Mouse (Mus musculus) neural tube, embryonic 14.5 days (tissue): ENCODE results near the gene Lmo2. TPM values are rescaled to one million over a fixed set of nuclear protein-coding genes. Genes with fewer than 3 reads are reported as not detected.
"Not testable (repeated sequence)": the region's sequence is repeated elsewhere in the genome, so short reads cannot be mapped to it uniquely, and the experiment has no call there.

Experiments used
- ATAC-seq: fragments of 200-750 bp; cut with Nextera tagmentation; 2 replicates; pipeline ENCODE4 v1.8.0; 2017; ENCODE audit warnings: low read depth, mild to moderate bottlenecking, moderate TSS enrichment, moderate library complexity
- H3K27ac ChIP-seq: fragments of 300-500 bp; sonication (generic); 2 replicates; pipeline ENCODE4 v1.5.1; 2014; ENCODE audit warnings: low read depth, mild to moderate bottlenecking, control low read depth, low read length, moderate library complexity, mixed read lengths
- H3K27me3 ChIP-seq: fragments of 300-500 bp; sonication (generic); 2 replicates; pipeline ENCODE4 v1.6.1; 2014; ENCODE audit warnings: low read length; ENCODE audit not compliant: control insufficient read depth, insufficient read depth
- H3K36me3 ChIP-seq: fragments of 300-500 bp; sonication (generic); 2 replicates; pipeline ENCODE4 v1.6.1; 2014; ENCODE audit warnings: low read length, mixed read lengths; ENCODE audit not compliant: control insufficient read depth, insufficient read depth
- H3K4me1 ChIP-seq: fragments of 300-500 bp; sonication (generic); 2 replicates; pipeline ENCODE4 v1.6.1; 2014; ENCODE audit warnings: low read length; ENCODE audit not compliant: control insufficient read depth, insufficient read depth
- H3K4me2 ChIP-seq: fragments of 300-500 bp; sonication (generic); 2 replicates; pipeline ENCODE4 v1.6.1; 2014; ENCODE audit warnings: mild to moderate bottlenecking, low read depth, low read length, control low read depth
- H3K4me3 ChIP-seq: fragments of 300-500 bp; sonication (generic); 2 replicates; pipeline ENCODE4 v1.5.1; 2014; ENCODE audit warnings: low read depth, low read length, control low read depth, mixed read lengths
- H3K9ac ChIP-seq: fragments of 300-500 bp; sonication (generic); replicated peaks from 2 replicates; pipeline ENCODE4 v1.6.1; 2014; ENCODE audit warnings: low read depth, mild to moderate bottlenecking, control low read depth, low read length, mixed read lengths
- H3K9me3 ChIP-seq: fragments of 300-500 bp; sonication (generic); 2 replicates; pipeline ENCODE4 v1.6.1; 2016; ENCODE audit warnings: low read length; ENCODE audit not compliant: control insufficient read depth
- WGBS: fragments of 180-500 bp; shearing (Covaris S2); extraction: QIAGEN DNeasy Blood & Tissue Kit; methylation state at CpG from one replicate; pipeline ENCODE4 v1.1.7; 2014; 5-methylcytosine and 5-hydroxymethylcytosine counted together
- polyA plus RNA-seq: library from polyadenylated mRNA; unstranded; fragments of >200 nt; fragmentation: Nextera tagmentation; extraction: Ambion mirVana; gene quantifications from 2 replicates; pipeline ENCODE4 v1.2.1, GENCODE M21; 2014

The Lmo2 gene
- polyA plus RNA-seq, 1 experiment from 2014 or later, result 68.0 TPM

DNA sequence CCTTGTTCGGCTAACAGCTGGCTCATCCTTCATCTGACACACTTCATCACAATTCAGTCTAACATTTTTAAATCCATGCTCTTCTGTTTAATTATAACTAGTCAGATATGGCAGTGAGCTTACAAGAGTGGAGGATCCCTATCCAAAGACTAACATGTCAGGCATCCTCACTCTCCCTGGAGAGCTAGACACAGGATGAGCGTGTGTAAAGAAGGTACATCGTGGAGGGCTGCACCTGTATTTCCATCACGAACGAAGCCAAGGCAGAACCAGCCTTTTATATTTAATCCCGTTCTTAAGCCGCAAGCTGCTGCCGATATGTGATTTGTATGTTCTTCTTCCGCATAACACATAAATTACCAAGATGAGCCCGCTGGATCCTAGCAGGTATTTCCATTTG is 25.4 kb downstream of the Lmo2 start:
- 0 out of 2 replicates have a peak, but pooled peaks cover 3% of the 10 kb centered on the region for H3K4me1 ChIP-seq

DNA sequence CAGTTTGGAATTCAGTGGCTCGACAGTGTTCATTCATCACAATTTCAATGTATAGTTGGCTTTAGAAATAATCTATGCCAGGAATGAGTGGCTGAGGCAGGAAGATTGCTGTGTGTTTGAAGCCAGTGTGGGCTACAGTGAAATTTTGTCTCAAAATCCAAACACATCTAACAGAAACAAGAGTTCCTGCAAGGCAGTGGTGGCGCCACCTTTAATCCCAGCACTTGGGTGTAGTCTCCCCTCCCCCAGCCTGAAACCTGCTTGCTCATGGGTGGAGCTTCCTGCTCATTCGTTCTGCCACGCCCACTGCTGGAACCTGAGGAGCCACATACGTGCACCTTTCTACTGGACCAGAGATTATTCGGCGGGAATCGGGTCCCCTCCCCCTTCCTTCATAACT is 29.8 kb downstream of the Lmo2 start:
- H3K4me3 ChIP-seq, H3K27me3 ChIP-seq, H3K9ac ChIP-seq, ATAC-seq, H3K9me3 ChIP-seq, H3K4me1 ChIP-seq, H3K27ac ChIP-seq, H3K36me3 ChIP-seq, H3K4me2 ChIP-seq: not testable (repeated sequence)
- WGBS, result 73% methylated on average over 5 of the region's 8 CpGs

More for the DNA sequence above, 25.4 kb downstream of the Lmo2 start:
- Histone ChIP-seq H3K4me2 (no peak overlapping the region), H3K27me3 (no peaks in the 10 kb centered on the region), H3K36me3 (no peaks in the 10 kb centered on the region; the same call in 1 of the 2 replicates), H3K4me3 (no peak overlapping the region), H3K27ac (no peak overlapping the region), H3K9me3 (no peaks in the 10 kb centered on the region), H3K9ac (no peak overlapping the region)
- WGBS, result 76% methylated on average over 10 of the region's 10 CpGs
- no peak for ATAC-seq

DNA sequence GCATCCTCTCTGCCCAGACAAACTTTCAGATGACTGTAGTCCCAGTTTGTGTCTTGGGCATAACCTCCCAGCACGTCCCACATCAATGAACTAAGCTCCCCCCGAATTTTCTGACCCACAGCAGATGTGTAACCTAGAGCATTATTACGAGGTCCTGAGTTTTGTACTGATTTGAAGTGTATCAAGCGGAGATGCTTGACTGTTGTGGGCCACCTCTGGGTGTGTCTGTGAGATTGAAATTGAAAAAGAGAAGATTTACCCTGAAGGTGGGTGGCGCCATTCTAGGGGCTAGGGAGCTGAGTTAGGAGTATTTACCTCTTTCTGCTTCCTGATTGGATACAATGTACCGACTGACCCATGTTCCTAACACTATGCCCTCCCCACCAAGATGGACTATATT is 31.9 kb downstream of the Lmo2 start:
- Histone ChIP-seq H3K4me2 (no peak overlapping the region), H3K36me3 (no peaks in the 10 kb centered on the region), H3K4me3 (no peak overlapping the region), H3K4me1 (no peaks in the 10 kb centered on the region; the same call in 1 of the 2 replicates), H3K9ac (no peak overlapping the region), H3K27ac (no peak overlapping the region), H3K9me3 (no peaks in the 10 kb centered on the region), H3K27me3 (no peaks in the 10 kb centered on the region)
- ATAC-seq, result no peak
- 88% methylated on average over 6 of the region's 6 CpGs for WGBS

DNA sequence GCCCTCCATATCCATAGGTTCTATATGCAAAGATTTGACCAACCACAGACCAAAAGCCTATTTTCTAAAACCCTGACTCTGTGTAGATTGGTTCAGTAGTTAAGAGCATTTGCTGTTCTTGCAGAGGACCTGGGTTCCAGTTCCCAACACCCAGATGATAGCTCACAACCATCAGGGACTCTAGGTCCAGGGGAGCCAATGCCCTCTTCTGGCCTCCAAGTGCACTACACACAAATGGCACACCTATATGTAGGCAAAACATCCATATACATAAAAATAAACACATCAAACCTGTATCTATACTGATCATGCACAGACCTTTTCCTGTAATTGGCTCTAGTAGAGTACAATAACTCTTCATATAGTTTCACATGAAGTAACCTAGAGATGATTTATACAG is 33.5 kb downstream of the Lmo2 start:
- Histone ChIP-seq H3K9ac (no peak overlapping the region), H3K4me1 (no peaks in the 10 kb centered on the region; the same call in 1 of the 2 replicates), H3K9me3 (no peaks in the 10 kb centered on the region), H3K4me2 (no peak overlapping the region), H3K4me3 (no peak overlapping the region), H3K36me3 (no peaks in the 10 kb centered on the region), H3K27me3 (no peaks in the 10 kb centered on the region), H3K27ac (no peak overlapping the region)
- ATAC-seq, result no peak

DNA sequence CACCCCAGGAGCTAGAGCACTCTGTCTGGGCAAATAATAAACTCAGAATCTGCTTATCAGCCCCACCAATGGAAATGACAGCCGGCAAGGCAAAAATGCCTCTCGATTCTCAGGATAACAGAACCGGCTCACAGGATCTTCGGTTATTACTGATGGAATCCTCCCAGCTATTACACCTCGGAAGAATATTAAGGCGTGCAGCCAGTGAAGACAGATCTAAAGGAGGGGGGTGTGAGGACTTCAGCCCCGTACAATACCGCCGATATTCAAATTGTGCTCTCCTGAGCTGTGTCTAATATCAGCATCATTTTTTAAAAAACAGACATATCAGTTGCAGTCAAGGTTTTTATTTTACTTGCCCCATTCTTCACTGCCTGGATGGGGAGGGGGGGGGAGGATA is 34.4 kb downstream of the Lmo2 start:
- H3K9ac ChIP-seq, result 0 out of 2 replicates have a peak overlapping the region, but pooled peaks have one; percentile 37
- 51% methylated on average over 9 of the region's 9 CpGs for WGBS
- H3K4me3 ChIP-seq, result no peak overlapping the region
- ATAC-seq, result peak; percentile 62; the same call in 1 of the 2 replicates
- H3K4me1 ChIP-seq, result no peaks in the 10 kb centered on the region; the same call in 1 of the 2 replicates
- H3K36me3 ChIP-seq, result no peaks in the 10 kb centered on the region
- H3K27ac ChIP-seq, result peak overlapping the region; percentile 82
- H3K9me3 ChIP-seq, result no peaks in the 10 kb centered on the region
- H3K4me2 ChIP-seq, result peak overlapping the region; percentile 27; the same call in 1 of the 2 replicates
- H3K27me3 ChIP-seq, result no peaks in the 10 kb centered on the region

DNA sequence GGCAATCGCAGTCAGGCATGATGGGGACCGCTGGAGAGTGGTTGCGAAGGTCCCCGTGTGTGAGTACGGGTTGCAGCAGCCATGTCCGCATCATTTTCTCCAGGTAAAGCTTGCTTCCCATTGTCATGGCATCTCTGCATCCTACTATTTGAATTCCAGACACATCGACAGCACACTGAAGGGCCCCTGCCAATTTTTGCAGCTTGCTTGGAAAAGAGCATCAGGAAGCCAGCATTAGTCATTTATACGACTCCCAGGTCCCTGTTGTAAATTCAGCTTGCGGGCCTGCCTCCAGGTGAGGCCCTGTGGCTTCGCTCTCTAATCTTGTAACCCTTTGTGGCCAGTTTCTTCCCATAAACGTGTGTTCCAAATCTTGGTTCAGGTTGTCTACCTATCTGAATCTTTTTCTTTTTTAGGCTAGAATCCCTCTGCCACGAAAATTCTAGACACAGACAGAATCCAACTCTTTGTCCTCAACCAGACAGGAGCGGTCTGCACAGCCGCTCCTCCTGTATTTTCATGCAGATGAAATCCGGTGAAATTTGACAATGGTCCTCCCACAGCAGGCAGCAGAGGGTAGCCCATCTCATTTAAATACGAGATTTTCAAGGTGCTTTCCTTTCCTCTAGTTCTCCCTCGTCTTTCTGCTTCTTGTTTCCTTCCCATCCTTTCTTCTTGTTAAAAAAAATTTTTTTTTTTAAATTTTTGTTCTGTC is 35.0 kb downstream of the Lmo2 start:
- no peaks in the 10 kb centered on the region for H3K9me3 ChIP-seq
- no peaks in the 10 kb centered on the region for H3K27me3 ChIP-seq
- no peaks in the 10 kb centered on the region; the same call in 1 of the 2 replicates for H3K4me1 ChIP-seq

DNA sequence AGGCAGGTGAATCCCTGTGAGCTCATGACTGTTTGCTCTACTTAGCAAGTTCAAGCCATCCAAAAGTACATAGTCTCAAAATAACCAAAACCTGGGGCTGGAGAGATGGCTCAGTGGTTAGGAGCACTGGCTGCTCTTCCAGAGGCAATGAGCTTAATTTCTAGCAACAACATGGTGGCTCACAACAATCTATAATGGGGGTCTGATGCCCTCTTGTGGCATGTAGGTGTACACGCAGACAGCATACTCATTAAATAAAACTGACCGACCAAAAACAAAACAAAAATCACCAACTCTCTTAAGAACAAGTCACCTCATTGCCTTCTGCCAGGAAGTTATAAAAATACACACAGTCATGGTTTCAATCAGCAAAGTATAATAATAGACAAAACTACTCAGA is 43.3 kb downstream of the Lmo2 start:
- H3K4me1 ChIP-seq, result no peaks in the 10 kb centered on the region
- ATAC-seq, result no peak
- no peak overlapping the region for H3K27ac ChIP-seq
- 24% methylated on average over 2 of the region's 2 CpGs for WGBS
- H3K27me3 ChIP-seq, result no peaks in the 10 kb centered on the region
- no peaks in the 10 kb centered on the region for H3K36me3 ChIP-seq
- H3K4me3 ChIP-seq, result no peak overlapping the region
- no peaks in the 10 kb centered on the region for H3K9me3 ChIP-seq
- H3K9ac ChIP-seq, result no peak overlapping the region
- H3K4me2 ChIP-seq, result no peak overlapping the region

More for the DNA sequence above, 35.0 kb downstream of the Lmo2 start:
- H3K9ac ChIP-seq, result 0 out of 2 replicates have a peak overlapping the region, but pooled peaks have one; percentile 37
- H3K36me3 ChIP-seq, result no peaks in the 10 kb centered on the region
- no peak overlapping the region for H3K4me3 ChIP-seq
- H3K27ac ChIP-seq, result peak overlapping the region; percentile 82
- 10% methylated on average over 17 of the region's 17 CpGs for WGBS
- peak; percentile 81 for ATAC-seq
- H3K4me2 ChIP-seq, result peak overlapping the region; percentile 27; the same call in 1 of the 2 replicates

DNA sequence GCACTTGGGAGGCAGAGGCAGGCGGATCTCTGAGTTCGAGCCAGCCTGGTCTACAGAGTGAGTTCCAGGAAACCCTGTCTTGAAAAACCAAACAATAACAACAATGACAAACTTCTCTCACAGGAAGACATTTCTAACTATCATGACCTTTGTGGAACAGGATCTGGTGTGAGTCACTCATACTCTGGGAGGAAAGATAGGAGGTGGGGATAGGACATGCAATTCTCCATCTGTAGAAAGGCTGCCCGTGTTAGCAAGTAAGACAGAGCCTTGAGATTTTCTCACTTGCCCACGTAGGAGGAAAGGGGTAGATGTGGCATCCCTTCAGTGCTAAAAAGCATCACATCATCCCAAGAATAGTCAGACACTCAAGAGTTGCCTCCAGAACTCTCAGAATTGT is 44.1 kb downstream of the Lmo2 start:
- 81% methylated on average over 4 of the region's 4 CpGs for WGBS
- Histone ChIP-seq H3K9ac (no peak overlapping the region), H3K4me2 (no peak overlapping the region), H3K4me3 (no peak overlapping the region), H3K27me3 (no peaks in the 10 kb centered on the region), H3K36me3 (no peaks in the 10 kb centered on the region), H3K27ac (no peak overlapping the region), H3K4me1 (no peaks in the 10 kb centered on the region), H3K9me3 (no peaks in the 10 kb centered on the region)
- no peak for ATAC-seq

DNA sequence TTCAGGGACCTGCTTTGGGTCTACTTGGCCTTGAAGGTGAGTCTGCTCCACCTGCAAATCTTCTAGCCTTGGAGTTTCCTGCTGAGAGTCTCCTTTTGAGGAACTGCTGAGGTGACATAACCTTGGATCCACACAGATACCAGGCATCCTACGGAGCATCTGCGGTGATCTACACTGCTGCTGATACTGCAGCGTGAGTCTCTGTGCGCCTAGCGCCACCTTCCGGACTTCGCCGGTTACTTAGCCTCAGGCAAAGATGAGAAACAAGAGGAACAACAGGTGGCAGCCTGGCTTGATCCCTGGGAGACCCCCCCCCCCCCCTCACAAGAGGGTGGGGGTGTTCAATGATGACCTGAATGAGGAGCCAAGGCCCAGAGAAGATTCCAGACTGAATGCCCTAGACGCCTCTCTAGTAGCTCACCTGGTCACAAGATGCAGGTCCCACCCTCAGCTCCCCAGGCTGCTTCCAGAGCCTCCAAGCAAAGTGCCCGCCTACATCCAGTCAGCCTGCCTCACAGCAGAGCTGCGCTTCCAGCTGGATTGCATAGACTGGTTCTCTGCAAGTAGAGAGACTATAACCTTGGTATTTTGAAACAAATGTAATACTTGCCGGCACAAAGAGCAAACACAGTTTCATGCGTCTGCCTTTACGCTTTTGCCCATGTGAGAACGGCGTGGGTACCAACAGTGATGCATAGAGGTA is 45.1 kb downstream of the Lmo2 start:
- WGBS, result 31% methylated on average over 16 of the region's 16 CpGs
- peak; percentile 46; the same call in 1 of the 2 replicates for ATAC-seq
- H3K4me1 ChIP-seq, result no peaks in the 10 kb centered on the region
- no peak overlapping the region for H3K27ac ChIP-seq
- no peak overlapping the region for H3K4me2 ChIP-seq
- H3K4me3 ChIP-seq, result no peak overlapping the region
- no peaks in the 10 kb centered on the region for H3K9me3 ChIP-seq
- H3K36me3 ChIP-seq, result no peaks in the 10 kb centered on the region
- no peak overlapping the region for H3K9ac ChIP-seq
- H3K27me3 ChIP-seq, result no peaks in the 10 kb centered on the region
